Mouse (Mus musculus): ENCODE measurements at regions not wholly inside any gene's neighbourhood (a gene's known extent, or its start where the extent isn't known, plus 50 kb on each side); places are given as distances from the start of the nearest gene placed in this dataset.

DNA sequence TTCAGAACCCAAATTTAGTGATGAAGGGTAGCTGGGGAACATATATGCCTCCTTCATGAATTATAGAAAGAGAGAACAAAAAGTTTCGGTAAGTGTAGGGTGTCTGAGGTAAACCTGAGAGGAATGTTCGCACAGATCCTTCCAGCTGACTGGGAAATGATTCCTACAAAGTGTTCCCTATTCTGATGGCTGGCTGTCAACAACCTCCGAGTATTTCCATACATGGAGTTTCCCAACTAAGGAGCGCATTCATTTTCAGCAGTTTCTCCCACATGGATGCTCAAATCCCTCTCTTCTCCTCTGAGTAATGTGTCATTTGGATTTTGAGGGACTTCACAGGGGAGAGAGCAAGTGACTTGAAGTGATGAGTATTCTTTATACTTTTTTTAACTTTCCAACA is 413.9 kb upstream of the Atp2b1 start:
- H3K4me1 ChIP-seq (ENCODE audit: insufficient read depth) = no peaks in the 10 kb centered on the region
- no peak overlapping the region for H3K27ac ChIP-seq (ENCODE audit: low read depth)
- DNase-seq = no peak
- H3K27me3 ChIP-seq (ENCODE audit: insufficient read depth, low read length) = no peaks in the 10 kb centered on the region
- H3K36me3 ChIP-seq (ENCODE audit: insufficient read depth) = no peaks in the 10 kb centered on the region
- H3K9ac ChIP-seq = no peak overlapping the region
- no peak for TF ChIP-seq CTCF (IDR thresholded peaks at IDR 0.05; ENCODE audit: low read depth)
- H3K9me3 ChIP-seq (ENCODE audit: low read depth, low read length) = no peaks in the 10 kb centered on the region
- 86% methylated on average over 4 of the region's 4 CpGs for WGBS
- no peak for ATAC-seq (ENCODE audit: insufficient read depth)
- H3K4me3 ChIP-seq (ENCODE audit: low read depth, low read length) = no peak overlapping the region
- no peak overlapping the region for H3K4me2 ChIP-seq

DNA sequence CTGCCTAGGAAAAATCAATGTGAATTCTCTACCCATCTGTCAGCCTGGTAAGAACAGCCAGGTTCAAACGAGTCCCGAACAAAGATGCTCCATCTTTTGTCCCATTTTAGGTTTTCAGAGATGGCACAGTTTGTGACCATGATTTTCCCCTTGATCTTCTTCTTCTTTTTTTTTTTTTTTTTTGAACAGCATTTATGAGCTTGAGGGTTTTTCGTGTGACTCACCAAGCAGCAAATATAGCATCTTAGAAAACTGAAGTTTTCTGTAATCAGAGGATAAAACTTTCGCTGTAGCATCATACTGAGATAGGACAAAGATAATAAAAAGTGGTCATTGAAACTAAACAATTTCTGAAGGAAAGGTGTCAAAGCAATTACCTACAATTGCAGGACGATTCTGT is 412.6 kb upstream of the Atp2b1 start:
- TF ChIP-seq CTCF (IDR thresholded peaks at IDR 0.05; ENCODE audit: low read depth) = no peak
- Histone ChIP-seq H3K27ac (ENCODE audit: low read depth) (no peak overlapping the region), H3K9ac (no peak overlapping the region), H3K4me1 (ENCODE audit: insufficient read depth) (no peaks in the 10 kb centered on the region), H3K4me2 (no peak overlapping the region), H3K36me3 (ENCODE audit: insufficient read depth) (no peaks in the 10 kb centered on the region), H3K4me3 (ENCODE audit: low read depth, low read length) (no peak overlapping the region), H3K27me3 (ENCODE audit: insufficient read depth, low read length) (no peaks in the 10 kb centered on the region), H3K9me3 (ENCODE audit: low read depth, low read length) (no peaks in the 10 kb centered on the region)
- WGBS = 87% methylated on average over 5 of the region's 5 CpGs
- no peak for ATAC-seq (ENCODE audit: insufficient read depth)
- DNase-seq = no peak

DNA sequence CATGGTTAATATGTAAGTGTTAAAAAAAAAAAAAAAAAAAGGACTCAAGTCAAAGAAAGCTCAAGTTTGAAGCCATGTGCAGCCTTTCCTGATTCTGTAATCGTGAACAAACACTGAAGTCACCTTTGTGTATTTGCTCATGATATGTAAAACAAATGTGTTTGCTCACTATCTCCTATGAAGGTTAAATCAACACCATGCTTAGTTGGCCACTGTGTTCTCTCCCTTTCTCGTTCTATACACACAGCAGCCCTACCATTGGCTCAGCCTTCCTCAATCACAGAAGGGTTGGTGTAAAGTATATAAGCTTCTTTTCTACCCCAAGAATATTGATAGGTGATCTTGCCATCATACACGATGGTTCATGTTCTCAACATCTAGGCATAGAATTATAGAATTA is 409.7 kb upstream of the Atp2b1 start:
- Histone ChIP-seq H3K4me1 (ENCODE audit: insufficient read depth) (peaks cover 4% of the 10 kb centered on the region; the same call in 1 of the 2 replicates), H3K27me3 (ENCODE audit: insufficient read depth, low read length) (no peaks in the 10 kb centered on the region), H3K4me3 (ENCODE audit: low read depth, low read length) (no peak overlapping the region), H3K4me2 (no peak overlapping the region), H3K9ac (no peak overlapping the region), H3K36me3 (ENCODE audit: insufficient read depth) (no peaks in the 10 kb centered on the region), H3K27ac (ENCODE audit: low read depth) (no peak overlapping the region), H3K9me3 (ENCODE audit: low read depth, low read length) (no peaks in the 10 kb centered on the region)
- no peak for TF ChIP-seq CTCF (IDR thresholded peaks at IDR 0.05; ENCODE audit: low read depth)
- ATAC-seq (ENCODE audit: insufficient read depth) (peak; percentile 40; the same call in 1 of the 2 replicates), DNase-seq (peak; percentile 27)
- 61% methylated on average over 3 of the region's 3 CpGs for WGBS

DNA sequence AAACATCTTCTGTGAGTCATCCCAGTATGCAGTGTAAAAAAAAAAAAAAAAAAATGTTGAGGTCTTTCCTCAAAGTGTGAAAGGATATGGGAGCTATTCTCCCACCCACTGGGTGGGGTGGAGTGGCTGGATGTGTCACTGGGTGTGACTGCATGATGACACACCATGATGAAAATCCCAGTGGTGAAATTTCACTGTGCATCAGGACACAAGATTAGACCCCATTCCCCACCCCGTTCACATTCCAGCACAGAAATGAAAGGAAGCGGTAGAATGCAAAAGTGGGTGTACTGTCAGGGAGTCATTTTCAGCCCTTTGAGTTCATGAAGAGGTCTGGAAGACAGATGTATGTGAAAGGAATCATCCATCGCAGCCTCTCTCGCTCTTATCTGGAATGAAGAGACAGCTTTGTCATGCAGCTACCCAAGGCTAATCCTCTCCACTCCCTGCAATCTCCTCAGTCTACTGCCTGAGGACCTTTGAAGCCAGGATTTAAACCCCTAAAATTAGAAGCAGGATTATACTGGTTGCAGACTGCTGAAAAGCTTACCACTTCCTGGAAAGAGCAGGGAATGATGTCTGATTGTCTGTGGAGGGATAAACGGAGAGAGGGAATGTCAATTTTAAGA is 405.6 kb upstream of the Atp2b1 start:
- Histone ChIP-seq H3K9ac (no peak overlapping the region), H3K27me3 (ENCODE audit: insufficient read depth, low read length) (no peaks in the 10 kb centered on the region), H3K4me1 (ENCODE audit: insufficient read depth) (peaks cover 4% of the 10 kb centered on the region; the same call in 1 of the 2 replicates), H3K27ac (ENCODE audit: low read depth) (peak overlapping the region; percentile 2; the same call in 1 of the 2 replicates), H3K4me3 (ENCODE audit: low read depth, low read length) (no peak overlapping the region), H3K36me3 (ENCODE audit: insufficient read depth) (no peaks in the 10 kb centered on the region), H3K4me2 (peak overlapping the region; percentile 8; the same call in 1 of the 2 replicates), H3K9me3 (ENCODE audit: low read depth, low read length) (no peaks in the 10 kb centered on the region)
- ATAC-seq (ENCODE audit: insufficient read depth) (peak; percentile 67), DNase-seq (peak; percentile 68)
- WGBS = 22% methylated on average over 5 of the region's 5 CpGs
- TF ChIP-seq CTCF (IDR thresholded peaks at IDR 0.05; ENCODE audit: low read depth) = no peak

DNA sequence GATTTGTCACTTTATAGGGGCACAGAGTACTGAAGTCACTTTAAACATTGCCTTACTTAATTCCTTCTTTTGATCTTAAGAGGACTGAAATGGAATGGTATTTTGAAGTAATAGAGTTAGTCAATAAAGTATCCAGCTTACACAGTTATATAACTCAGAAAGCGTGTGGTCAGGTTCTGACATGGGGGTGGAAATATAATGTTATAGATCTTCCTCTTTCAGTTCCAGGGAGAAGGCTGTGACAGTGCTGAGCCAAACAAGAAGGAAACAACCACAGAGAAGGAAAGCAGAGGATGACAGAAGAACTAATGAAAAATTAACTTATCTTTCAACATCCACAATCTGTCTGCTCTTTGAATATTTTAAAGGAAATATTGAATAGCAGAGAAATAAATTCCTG is 399.4 kb upstream of the Atp2b1 start:
- no peaks in the 10 kb centered on the region for H3K27me3 ChIP-seq (ENCODE audit: insufficient read depth, low read length)
- 81% methylated on average over 1 of the region's 1 CpGs for WGBS
- H3K36me3 ChIP-seq (ENCODE audit: insufficient read depth) = no peaks in the 10 kb centered on the region
- no peak overlapping the region for H3K27ac ChIP-seq (ENCODE audit: low read depth)
- H3K4me3 ChIP-seq (ENCODE audit: low read depth, low read length) = no peak overlapping the region
- no peak overlapping the region for H3K9ac ChIP-seq
- no peak for TF ChIP-seq CTCF (IDR thresholded peaks at IDR 0.05; ENCODE audit: low read depth)
- no peaks in the 10 kb centered on the region for H3K4me1 ChIP-seq (ENCODE audit: insufficient read depth)
- no peak for DNase-seq
- H3K4me2 ChIP-seq = no peak overlapping the region
- ATAC-seq (ENCODE audit: insufficient read depth) = no peak
- H3K9me3 ChIP-seq (ENCODE audit: low read depth, low read length) = no peaks in the 10 kb centered on the region

DNA sequence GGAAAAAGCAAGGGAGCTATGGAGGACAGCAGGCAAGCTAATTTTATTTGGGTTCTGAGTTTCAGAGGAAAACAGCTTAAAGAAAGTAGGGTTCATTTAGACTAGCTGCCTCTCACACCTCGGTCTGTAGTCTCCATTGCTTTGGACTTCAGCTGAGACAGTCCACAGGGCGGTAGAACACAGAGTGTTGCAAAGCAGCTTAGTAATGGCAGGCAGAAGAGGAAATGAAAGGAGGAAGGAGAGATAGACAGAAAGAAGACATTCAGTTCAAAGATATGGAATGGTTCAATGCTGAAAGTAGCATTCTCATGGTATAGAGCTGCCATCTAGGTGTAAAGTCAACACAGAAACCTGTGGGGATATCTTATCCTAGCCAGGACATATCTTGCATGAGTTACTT is 396.6 kb upstream of the Atp2b1 start:
- no peak overlapping the region for H3K9ac ChIP-seq
- 93% methylated on average over 2 of the region's 2 CpGs for WGBS
- no peaks in the 10 kb centered on the region for H3K27me3 ChIP-seq (ENCODE audit: insufficient read depth, low read length)
- no peaks in the 10 kb centered on the region for H3K4me1 ChIP-seq (ENCODE audit: insufficient read depth)
- no peak overlapping the region for H3K4me2 ChIP-seq
- no peaks in the 10 kb centered on the region for H3K36me3 ChIP-seq (ENCODE audit: insufficient read depth)
- no peak overlapping the region for H3K4me3 ChIP-seq (ENCODE audit: low read depth, low read length)
- TF ChIP-seq CTCF (IDR thresholded peaks at IDR 0.05; ENCODE audit: low read depth) = no peak
- H3K27ac ChIP-seq (ENCODE audit: low read depth) = no peak overlapping the region
- no peak for ATAC-seq (ENCODE audit: insufficient read depth)
- no peak for DNase-seq
- H3K9me3 ChIP-seq (ENCODE audit: low read depth, low read length) = no peaks in the 10 kb centered on the region

DNA sequence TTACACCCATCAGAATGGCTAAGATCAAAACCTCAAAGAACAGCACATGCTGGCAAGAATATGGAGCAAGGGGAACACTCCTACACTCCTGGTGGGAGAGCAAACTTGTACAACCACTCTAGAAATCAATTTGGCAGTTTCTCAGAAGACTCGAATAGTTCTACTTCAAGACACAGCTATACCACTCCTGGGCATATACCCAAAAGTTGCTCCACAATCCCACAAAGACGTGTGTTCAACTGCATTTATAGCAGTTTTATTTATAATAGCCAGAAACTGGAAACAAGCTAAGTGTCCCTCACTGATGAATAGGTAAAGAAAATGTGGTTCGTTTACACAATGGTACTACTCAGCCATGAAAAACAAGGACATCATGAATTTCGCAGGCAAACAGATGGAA is 384.6 kb upstream of the Atp2b1 start:
- H3K27me3 ChIP-seq (ENCODE audit: insufficient read depth, low read length) = no peaks in the 10 kb centered on the region
- H3K9ac ChIP-seq = no peak overlapping the region
- H3K9me3 ChIP-seq (ENCODE audit: low read depth, low read length) = no peaks in the 10 kb centered on the region; the same call in 1 of the 2 replicates
- 73% methylated on average over 4 of the region's 4 CpGs for WGBS
- no peak for TF ChIP-seq CTCF (IDR thresholded peaks at IDR 0.05; ENCODE audit: low read depth)
- H3K4me1 ChIP-seq (ENCODE audit: insufficient read depth) = no peaks in the 10 kb centered on the region
- no peak overlapping the region for H3K4me3 ChIP-seq (ENCODE audit: low read depth, low read length)
- no peak for DNase-seq
- no peaks in the 10 kb centered on the region for H3K36me3 ChIP-seq (ENCODE audit: insufficient read depth)
- no peak overlapping the region for H3K4me2 ChIP-seq
- ATAC-seq (ENCODE audit: insufficient read depth) = no peak
- no peak overlapping the region for H3K27ac ChIP-seq (ENCODE audit: low read depth)
